In genomic region chr6:148913938-148914337, GRCm38 (mm10) we compare ENCODE assay signal across 9 mouse cellular contexts. TPM values are rescaled to one million over a fixed set of nuclear protein-coding genes. Genes with fewer than 3 reads are reported as not detected.
DNase-seq lines count a peak whose midpoint lies in the region; ATAC-seq and TF ChIP-seq lines count a peak whose summit lies in the region.
"Had no signal": no experiment of that assay in that cellular context is flagged by ENCODE, and none has a peak within 500 bp of the region (broad histone marks: within the 10 kb centered on the region; RNA-seq: fewer than 3 reads in every experiment).

No protein-coding gene starts in this region.

- H3K27me3 ChIP-seq in forebrain, embryonic 11.5 days (ENCODE audit: control insufficient read depth, insufficient read depth, low read length), result no peaks in the 10 kb centered on the region
- H3K27me3 ChIP-seq in midbrain, embryonic 11.5 days (ENCODE audit: control insufficient read depth, insufficient read depth, low read length), result no peaks in the 10 kb centered on the region

- no peaks in the 10 kb centered on the region for H3K9me3 ChIP-seq in forebrain, embryonic 11.5 days (ENCODE audit: control insufficient read depth, low read length)
- no peaks in the 10 kb centered on the region for H3K9me3 ChIP-seq in midbrain, embryonic 11.5 days (ENCODE audit: control insufficient read depth, low read length)

- H3K4me3 ChIP-seq in forebrain, embryonic 11.5 days (ENCODE audit: low read depth, low read length), result no peak overlapping the region
- no peak overlapping the region for H3K4me3 ChIP-seq in left cerebral cortex, adult 2 months
- H3K4me3 ChIP-seq in midbrain, embryonic 11.5 days (ENCODE audit: low read depth, low read length), result no peak overlapping the region
- H3K4me3 ChIP-seq: erythroblast, embryonic 14.5 days had no signal

- intact Hi-C loops in left cerebral cortex, adult 2 months (cut with DNase I), result loop anchor here (5.0 kb wide), 1 partner anchor 697 kb away; no protein-coding TSS in a partner anchor

- H3K4me2 ChIP-seq in forebrain, embryonic 11.5 days (ENCODE audit: low read depth, low read length, severe bottlenecking), result no peak overlapping the region
- H3K4me2 ChIP-seq in midbrain, embryonic 11.5 days, result no peak overlapping the region

- no peaks in the 10 kb centered on the region for H3K36me3 ChIP-seq in forebrain, embryonic 11.5 days (ENCODE audit: control insufficient read depth, insufficient read depth, low read length)
- no peaks in the 10 kb centered on the region for H3K36me3 ChIP-seq in midbrain, embryonic 11.5 days (ENCODE audit: control insufficient read depth, insufficient read depth, low read length)

- 0 out of 2 replicates have a peak, but pooled peaks have one; percentile 8 for ATAC-seq in forebrain, embryonic 11.5 days (replicated peaks; ENCODE audit: low FRiP score)
- ATAC-seq in midbrain, embryonic 11.5 days (ENCODE audit: low FRiP score), result peak; percentile 40; the same call in 1 of the 2 replicates

- peak; percentile 77 for TF ChIP-seq CTCF in left cerebral cortex, adult 2 months (IDR thresholded peaks at IDR 0.05)

- peaks cover 2% of the 10 kb centered on the region; the same call in 1 of the 2 replicates for H3K4me1 ChIP-seq in forebrain, embryonic 11.5 days (replicated peaks; ENCODE audit: control insufficient read depth, insufficient read depth, low read length)
- H3K4me1 ChIP-seq in midbrain, embryonic 11.5 days (ENCODE audit: control insufficient read depth, insufficient read depth, low read length), result no peaks in the 10 kb centered on the region

- H3K27ac ChIP-seq in forebrain, embryonic 11.5 days (ENCODE audit: low read depth, low read length), result no peak overlapping the region
- no peak overlapping the region for H3K27ac ChIP-seq in left cerebral cortex, adult 2 months
- H3K27ac ChIP-seq in midbrain, embryonic 11.5 days (ENCODE audit: low read depth, low read length), result no peak overlapping the region

- 13% methylated on average over 2 of the region's 2 CpGs for WGBS in forebrain, embryonic 11.5 days
- WGBS in midbrain, embryonic 11.5 days, result 15% methylated on average over 2 of the region's 2 CpGs

- DNase-seq in urinary bladder, postnatal 25 days (ENCODE audit: low spot score), result peak; percentile 32
- no peak for DNase-seq in urinary bladder, postnatal 10 days (ENCODE audit: low spot score)
- DNase-seq in c-Kit-negative CD71-positive TER-119-positive erythroid progenitor cells, embryonic 14.5 days (ENCODE audit: low read depth, low spot score), result peak; percentile 34
- peak; percentile 60 for DNase-seq in forebrain, embryonic 11.5 days (ENCODE audit: low spot score)
- peak; percentile 78 for DNase-seq in induced T-regulatory cell, adult 2 months (ENCODE audit: low read depth)
- DNase-seq in left cerebral cortex, adult 2 months (ENCODE audit: extremely low spot score in 1 of 2, low spot score in 2 of 2), result peak; percentile 28 to 35
- DNase-seq in midbrain, embryonic 11.5 days (ENCODE audit: low spot score, missing footprints), result peak; percentile 90
- DNase-seq in telencephalon, adult 2 months (ENCODE audit: low read depth, low spot score), result peak; percentile 58

- H3K9ac ChIP-seq in forebrain, embryonic 11.5 days (ENCODE audit: low read length), result no peak overlapping the region
- H3K9ac ChIP-seq in midbrain, embryonic 11.5 days (ENCODE audit: low read length), result no peak overlapping the region

RNA-seq across cellular contexts. Expression of gene Caprin2, which starts 17.9 kb away (rescaled TPM):
- polyA plus RNA-seq in forebrain, embryonic 11.5 days (2014; fragmentation: Nextera tagmentation; extraction: Ambion mirVana), result 14.1 and 15.8 TPM in 2 replicates
- 1 to 10 TPM; 7.7 to 8.0 TPM for total RNA-seq in left cerebral cortex, adult 2 months (2021)
- 13.8 and 17.3 TPM in 2 replicates for polyA plus RNA-seq in midbrain, embryonic 11.5 days (2014; fragmentation: Nextera tagmentation; extraction: Ambion mirVana)

RNA-seq across cellular contexts. Expression of gene Sinhcaf, which starts 32.3 kb away (rescaled TPM):
- polyA plus RNA-seq in forebrain, embryonic 11.5 days (2014; fragmentation: Nextera tagmentation; extraction: Ambion mirVana), result 292 and 305 TPM in 2 replicates
- total RNA-seq in left cerebral cortex, adult 2 months (2021), result 1 to 10 TPM; 3.3 to 4.4 TPM
- 313 and 341 TPM in 2 replicates for polyA plus RNA-seq in midbrain, embryonic 11.5 days (2014; fragmentation: Nextera tagmentation; extraction: Ambion mirVana)
